Mouse (Mus musculus): ENCODE measurements around the gene Lrrc32. TPM values are rescaled to one million over a fixed set of nuclear protein-coding genes. Genes with fewer than 3 reads are reported as not detected.

Lrrc32 gene
- polyA plus RNA-seq, 1 experiment from 2014 or later, result 7.2 TPM

- 64% methylated on average over 8 of the region's 8 CpGs for WGBS
- no peaks in the 10 kb centered on the region for H3K9me3 ChIP-seq (ENCODE audit: low read depth, low read length)
- H3K27me3 ChIP-seq (ENCODE audit: insufficient read depth, low read length), result no peaks in the 10 kb centered on the region
- no peak for TF ChIP-seq CTCF (IDR thresholded peaks at IDR 0.05; ENCODE audit: low read depth)
- no peak for DNase-seq
- no peaks in the 10 kb centered on the region for H3K36me3 ChIP-seq (ENCODE audit: insufficient read depth)
- no peak overlapping the region for H3K4me3 ChIP-seq (ENCODE audit: low read depth, low read length)
- H3K27ac ChIP-seq (ENCODE audit: low read depth), result 0 out of 2 replicates have a peak overlapping the region, but pooled peaks have one; percentile 71
- no peak for ATAC-seq (ENCODE audit: insufficient read depth)
- no peak overlapping the region for H3K9ac ChIP-seq
- peaks cover 20% of the 10 kb centered on the region for H3K4me1 ChIP-seq (ENCODE audit: insufficient read depth)
- H3K4me2 ChIP-seq, result no peak overlapping the region
These were observed 7.2 kb upstream of the Lrrc32 start for GRCm38 (mm10) chr7:98481861-98482260.

GRCm38 (mm10) chr7:98482551-98483267 is 6.4 kb upstream of the Lrrc32 start:
- H3K4me2 ChIP-seq, result peak overlapping the region; percentile 27; the same call in 1 of the 2 replicates
- no peak for TF ChIP-seq CTCF (IDR thresholded peaks at IDR 0.05; ENCODE audit: low read depth)
- no peak overlapping the region for H3K4me3 ChIP-seq (ENCODE audit: low read depth, low read length)

GRCm38 (mm10) chr7:98483268-98483607 is 5.8 kb upstream of the Lrrc32 start:
- Histone ChIP-seq H3K27ac (ENCODE audit: low read depth) (peak overlapping the region; percentile 71; the same call in 1 of the 2 replicates), H3K27me3 (ENCODE audit: insufficient read depth, low read length) (no peaks in the 10 kb centered on the region), H3K9ac (0 out of 2 replicates have a peak overlapping the region, but pooled peaks have one; percentile 4), H3K36me3 (ENCODE audit: insufficient read depth) (no peaks in the 10 kb centered on the region), H3K4me1 (ENCODE audit: insufficient read depth) (peaks cover 20% of the 10 kb centered on the region), H3K9me3 (ENCODE audit: low read depth, low read length) (no peaks in the 10 kb centered on the region), H3K4me2 (peak overlapping the region; percentile 27; the same call in 1 of the 2 replicates), H3K4me3 (ENCODE audit: low read depth, low read length) (no peak overlapping the region)
- DNase-seq, result peak; percentile 17
- no peak for TF ChIP-seq CTCF (IDR thresholded peaks at IDR 0.05; ENCODE audit: low read depth)
- ATAC-seq (ENCODE audit: insufficient read depth), result no peak
- WGBS, result 25% methylated on average over 8 of the region's 8 CpGs

More at GRCm38 (mm10) chr7:98482551-98483267, 6.4 kb upstream of the Lrrc32 start:
- Histone ChIP-seq H3K9ac (0 out of 2 replicates have a peak overlapping the region, but pooled peaks have one; percentile 4), H3K36me3 (ENCODE audit: insufficient read depth) (no peaks in the 10 kb centered on the region), H3K4me1 (ENCODE audit: insufficient read depth) (peaks cover 20% of the 10 kb centered on the region), H3K27me3 (ENCODE audit: insufficient read depth, low read length) (no peaks in the 10 kb centered on the region), H3K9me3 (ENCODE audit: low read depth, low read length) (no peaks in the 10 kb centered on the region), H3K27ac (ENCODE audit: low read depth) (peak overlapping the region; percentile 71)
- DNase-seq (peak; percentile 68), ATAC-seq (ENCODE audit: insufficient read depth) (peak; percentile 52)
- WGBS, result 31% methylated on average over 12 of the region's 12 CpGs

- Histone ChIP-seq H3K4me2 (no peak overlapping the region), H3K9me3 (ENCODE audit: low read depth, low read length) (no peaks in the 10 kb centered on the region), H3K4me3 (ENCODE audit: low read depth, low read length) (no peak overlapping the region), H3K27me3 (ENCODE audit: insufficient read depth, low read length) (no peaks in the 10 kb centered on the region), H3K36me3 (ENCODE audit: insufficient read depth) (no peaks in the 10 kb centered on the region), H3K9ac (no peak overlapping the region), H3K27ac (ENCODE audit: low read depth) (no peak overlapping the region), H3K4me1 (ENCODE audit: insufficient read depth) (peaks cover 23% of the 10 kb centered on the region)
- WGBS, result 86% methylated on average over 3 of the region's 3 CpGs
- ATAC-seq (ENCODE audit: insufficient read depth) (no peak), DNase-seq (no peak)
- no peak for TF ChIP-seq CTCF (IDR thresholded peaks at IDR 0.05; ENCODE audit: low read depth)
These were observed 4.2 kb upstream of the Lrrc32 start for GRCm38 (mm10) chr7:98484878-98485277.

GRCm38 (mm10) chr7:98485508-98485907 is 3.6 kb upstream of the Lrrc32 start:
- Histone ChIP-seq H3K4me3 (ENCODE audit: low read depth, low read length) (no peak overlapping the region), H3K4me2 (no peak overlapping the region), H3K9me3 (ENCODE audit: low read depth, low read length) (no peaks in the 10 kb centered on the region), H3K4me1 (ENCODE audit: insufficient read depth) (peaks cover 28% of the 10 kb centered on the region), H3K27ac (ENCODE audit: low read depth) (no peak overlapping the region), H3K9ac (no peak overlapping the region), H3K36me3 (ENCODE audit: insufficient read depth) (no peaks in the 10 kb centered on the region), H3K27me3 (ENCODE audit: insufficient read depth, low read length) (no peaks in the 10 kb centered on the region)
- 63% methylated on average over 4 of the region's 4 CpGs for WGBS
- no peak for TF ChIP-seq CTCF (IDR thresholded peaks at IDR 0.05; ENCODE audit: low read depth)
- DNase-seq (peak; percentile 28), ATAC-seq (ENCODE audit: insufficient read depth) (no peak)

GRCm38 (mm10) chr7:98486471-98486917 is 2.6 kb upstream of the Lrrc32 start:
- Histone ChIP-seq H3K9me3 (ENCODE audit: low read depth, low read length) (no peaks in the 10 kb centered on the region), H3K9ac (no peak overlapping the region), H3K4me1 (ENCODE audit: insufficient read depth) (peaks cover 28% of the 10 kb centered on the region), H3K4me3 (ENCODE audit: low read depth, low read length) (no peak overlapping the region), H3K27ac (ENCODE audit: low read depth) (no peak overlapping the region), H3K36me3 (ENCODE audit: insufficient read depth) (no peaks in the 10 kb centered on the region), H3K4me2 (no peak overlapping the region), H3K27me3 (ENCODE audit: insufficient read depth, low read length) (no peaks in the 10 kb centered on the region)
- DNase-seq, result peak; percentile 64
- ATAC-seq (ENCODE audit: insufficient read depth), result no peak
- WGBS, result 40% methylated on average over 7 of the region's 7 CpGs
- no peak for TF ChIP-seq CTCF (IDR thresholded peaks at IDR 0.05; ENCODE audit: low read depth)

GRCm38 (mm10) chr7:98487202-98487980 is 1.7 kb upstream of the Lrrc32 start:
- WGBS, result 82% methylated on average over 11 of the region's 11 CpGs
- ATAC-seq (ENCODE audit: insufficient read depth) (no peak), DNase-seq (no peak)
- Histone ChIP-seq H3K4me2 (no peak overlapping the region), H3K36me3 (ENCODE audit: insufficient read depth) (no peaks in the 10 kb centered on the region), H3K27ac (ENCODE audit: low read depth) (no peak overlapping the region), H3K4me1 (ENCODE audit: insufficient read depth) (peaks cover 26% of the 10 kb centered on the region), H3K4me3 (ENCODE audit: low read depth, low read length) (no peak overlapping the region), H3K27me3 (ENCODE audit: insufficient read depth, low read length) (no peaks in the 10 kb centered on the region), H3K9me3 (ENCODE audit: low read depth, low read length) (no peaks in the 10 kb centered on the region), H3K9ac (no peak overlapping the region)
- TF ChIP-seq CTCF (IDR thresholded peaks at IDR 0.05; ENCODE audit: low read depth), result no peak

Data from lung, embryonic 14.5 days (tissue).